Mouse (Mus musculus) forebrain, embryonic 11.5 days (tissue): ENCODE measurements around the gene Aym1. TPM values are rescaled to one million over a fixed set of nuclear protein-coding genes. Genes with fewer than 3 reads are reported as not detected.
A peak's percentile ranks its signal among the peaks of the same experiment; 100 is the strongest.
"Not testable (repeated sequence)": the region's sequence is repeated elsewhere in the genome, so short reads cannot be mapped to it uniquely, and the experiment has no call there.

Experiments used
- ATAC-seq: fragments of 200-750 bp; cut with Nextera tagmentation; replicated peaks from 2 replicates; pipeline ENCODE4 v1.8.0; 2017; ENCODE audit warnings: moderate TSS enrichment; ENCODE audit not compliant: low FRiP score
- DNase-seq: peaks from one replicate; pipeline ENCODE4 v3.0.0-alpha.2; 2017; ENCODE audit warnings: low spot score
- H3K27ac ChIP-seq: fragments of 300-500 bp; sonication (generic); 2 replicates; pipeline ENCODE4 v1.5.1; 2014; ENCODE audit warnings: low read depth, low read length
- H3K27me3 ChIP-seq: fragments of 300-500 bp; sonication (generic); 2 replicates; pipeline ENCODE4 v1.6.1; 2014; ENCODE audit warnings: mild to moderate bottlenecking, low read length, mixed read lengths; ENCODE audit not compliant: control insufficient read depth, insufficient read depth
- H3K36me3 ChIP-seq: fragments of 300-500 bp; sonication (generic); 2 replicates; pipeline ENCODE4 v1.6.1; 2014; ENCODE audit warnings: mild to moderate bottlenecking, low read length, moderate library complexity, mixed read lengths; ENCODE audit not compliant: control insufficient read depth, insufficient read depth
- H3K4me1 ChIP-seq: fragments of 300-500 bp; sonication (generic); replicated peaks from 2 replicates; pipeline ENCODE4 v1.6.1; 2014; ENCODE audit warnings: low read length, mixed read lengths; ENCODE audit not compliant: control insufficient read depth, insufficient read depth
- H3K4me2 ChIP-seq: fragments of 300-500 bp; sonication (generic); 2 replicates; pipeline ENCODE4 v1.6.1; 2014; ENCODE audit warnings: low read depth, mild to moderate bottlenecking, low read length, moderate library complexity, mixed read lengths; ENCODE audit not compliant: severe bottlenecking
- H3K4me3 ChIP-seq: fragments of 300-500 bp; sonication (generic); 2 replicates; pipeline ENCODE4 v1.5.1; 2014; ENCODE audit warnings: low read depth, low read length
- H3K9ac ChIP-seq: fragments of 300-500 bp; sonication (generic); 2 replicates; pipeline ENCODE4 v1.6.1; 2014; ENCODE audit warnings: low read length
- H3K9me3 ChIP-seq: fragments of 300-500 bp; sonication (generic); 2 replicates; pipeline ENCODE4 v1.6.1; 2016; ENCODE audit warnings: low read length, mixed read lengths; ENCODE audit not compliant: control insufficient read depth
- WGBS: fragments of 180-500 bp; shearing (Covaris S2); extraction: QIAGEN DNeasy Blood & Tissue Kit; methylation state at CpG from one replicate; pipeline ENCODE4 v1.1.7; 2014; 5-methylcytosine and 5-hydroxymethylcytosine counted together
- polyA plus RNA-seq: library from polyadenylated mRNA; unstranded; fragments of >200 nt; fragmentation: Nextera tagmentation; extraction: Ambion mirVana; gene quantifications from 2 replicates; pipeline ENCODE4 v1.2.1, GENCODE M21; 2014

Gene Aym1
- polyA plus RNA-seq, 1 experiment from 2014 or later: not detected

- 36% methylated on average over 12 of the region's 12 CpGs for WGBS
- Histone ChIP-seq H3K4me3 (no peak overlapping the region), H3K27me3 (peaks cover 35% of the 10 kb centered on the region), H3K36me3 (no peaks in the 10 kb centered on the region), H3K4me2 (no peak overlapping the region), H3K4me1 (peaks cover 3% of the 10 kb centered on the region; the same call in 1 of the 2 replicates), H3K9ac (no peak overlapping the region), H3K9me3 (peaks cover 4% of the 10 kb centered on the region; the same call in 1 of the 2 replicates), H3K27ac (no peak overlapping the region)
- ATAC-seq (no peak), DNase-seq (peak; percentile 77)
These were observed 24.9 kb upstream of the Aym1 start for GRCm38 (mm10) chr5:113332239-113332638.

- H3K4me3 ChIP-seq: no peak overlapping the region
- H3K27me3 ChIP-seq: peaks cover 35% of the 10 kb centered on the region
- H3K4me1 ChIP-seq: peaks cover 3% of the 10 kb centered on the region; the same call in 1 of the 2 replicates
- no peak overlapping the region for H3K4me2 ChIP-seq
- DNase-seq (no peak), ATAC-seq (no peak)
- 64% methylated on average over 4 of the region's 4 CpGs for WGBS
- H3K27ac ChIP-seq: no peak overlapping the region
- peaks cover 4% of the 10 kb centered on the region; the same call in 1 of the 2 replicates for H3K9me3 ChIP-seq
- H3K36me3 ChIP-seq: no peaks in the 10 kb centered on the region
- H3K9ac ChIP-seq: no peak overlapping the region
These were observed 24.2 kb upstream of the Aym1 start for GRCm38 (mm10) chr5:113332899-113333298.

DNA sequence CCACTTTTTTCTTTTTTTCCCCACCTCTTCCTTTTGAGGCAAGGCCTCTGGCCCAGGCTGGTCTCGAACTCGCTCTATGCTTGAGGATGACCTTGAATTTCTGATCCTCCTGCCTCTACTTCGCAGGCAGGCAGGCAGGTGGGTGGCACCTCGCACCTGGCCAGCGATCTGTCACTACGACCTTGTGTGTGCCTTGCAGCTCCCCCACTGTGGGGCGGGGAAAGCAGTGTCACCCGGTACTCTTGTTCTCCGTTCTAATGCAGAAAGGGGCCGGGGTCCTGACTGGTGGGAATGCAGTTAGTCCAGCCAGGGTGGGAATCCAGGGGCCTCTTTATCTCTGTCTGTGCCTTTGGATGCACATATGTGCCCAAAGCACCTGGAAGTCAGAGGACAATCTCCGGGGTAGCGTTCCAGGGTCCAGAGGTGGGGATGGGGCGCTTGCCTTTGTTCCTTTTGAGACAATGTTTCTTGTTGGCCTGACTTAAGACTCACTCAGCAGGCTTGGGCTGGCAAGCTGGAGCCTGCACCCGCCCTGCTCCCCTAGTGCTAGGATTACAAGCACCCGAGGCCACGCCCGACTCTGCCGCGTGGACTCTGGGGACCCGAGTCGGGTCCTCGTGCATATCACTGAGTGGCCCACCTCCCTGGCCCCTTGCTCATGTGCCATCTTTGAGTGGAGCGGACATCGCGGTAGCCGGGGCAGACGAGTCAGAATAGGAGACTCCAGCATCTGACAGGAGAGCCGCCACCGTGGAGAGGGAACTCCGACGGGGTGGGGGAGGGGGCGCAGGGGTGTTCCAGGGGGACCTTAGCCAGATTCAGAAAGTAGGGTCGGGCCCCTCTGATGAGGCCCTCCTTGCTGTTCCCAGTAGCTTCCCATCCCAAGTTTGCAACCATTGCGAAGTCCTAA is 22.2 kb upstream of the Aym1 start:
- no peak for DNase-seq
- peaks cover 35% of the 10 kb centered on the region for H3K27me3 ChIP-seq

DNA sequence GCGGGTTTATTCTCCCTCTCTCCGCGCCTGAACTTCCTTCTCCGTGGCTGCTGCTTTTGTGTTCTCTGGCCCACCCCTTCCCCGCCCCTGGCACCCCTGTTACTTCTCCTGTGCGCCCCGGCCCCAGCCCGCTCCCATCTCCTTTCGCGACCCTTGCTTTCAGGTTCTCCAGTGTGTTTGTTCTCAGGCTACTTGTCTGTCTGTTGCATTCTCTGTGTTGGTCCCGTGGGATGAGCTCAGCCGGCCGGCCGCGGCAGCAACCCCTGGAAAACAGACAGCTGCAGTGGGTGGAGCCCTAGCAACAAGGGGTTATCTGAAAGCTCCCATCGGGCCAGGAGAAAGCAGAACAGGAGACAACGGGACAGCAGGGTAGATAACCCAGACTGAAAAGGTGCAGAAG is 21.4 kb upstream of the Aym1 start:
- H3K27me3 ChIP-seq: peaks cover 35% of the 10 kb centered on the region
- no peak for DNase-seq
- peaks cover 3% of the 10 kb centered on the region; the same call in 1 of the 2 replicates for H3K4me1 ChIP-seq
- ATAC-seq: no peak
- no peak overlapping the region for H3K27ac ChIP-seq
- no peak overlapping the region for H3K9ac ChIP-seq
- H3K4me3 ChIP-seq: peak overlapping the region; percentile 27
- no peaks in the 10 kb centered on the region for H3K36me3 ChIP-seq
- peak overlapping the region; percentile 45 for H3K4me2 ChIP-seq
- H3K9me3 ChIP-seq: no peaks in the 10 kb centered on the region; the same call in 1 of the 2 replicates
- 2% methylated on average over 17 of the region's 17 CpGs for WGBS

More for the DNA sequence above, 22.2 kb upstream of the Aym1 start:
- ATAC-seq: no peak
- Histone ChIP-seq H3K27ac (no peak overlapping the region), H3K4me2 (peak overlapping the region; percentile 45; the same call in 1 of the 2 replicates), H3K4me3 (peak overlapping the region; percentile 27), H3K9me3 (no peaks in the 10 kb centered on the region; the same call in 1 of the 2 replicates), H3K4me1 (peaks cover 3% of the 10 kb centered on the region; the same call in 1 of the 2 replicates), H3K36me3 (no peaks in the 10 kb centered on the region), H3K9ac (no peak overlapping the region)
- 6% methylated on average over 34 of the region's 34 CpGs for WGBS

- Histone ChIP-seq H3K4me3 (no peak overlapping the region), H3K4me1 (peaks cover 3% of the 10 kb centered on the region; the same call in 1 of the 2 replicates), H3K9ac (no peak overlapping the region), H3K27ac (no peak overlapping the region), H3K27me3 (peaks cover 35% of the 10 kb centered on the region), H3K4me2 (peak overlapping the region; percentile 45; the same call in 1 of the 2 replicates), H3K36me3 (no peaks in the 10 kb centered on the region), H3K9me3 (no peaks in the 10 kb centered on the region; the same call in 1 of the 2 replicates)
- no peak for DNase-seq
- ATAC-seq: no peak
- WGBS: 20% methylated on average over 9 of the region's 9 CpGs
These were observed 20.8 kb upstream of the Aym1 start for GRCm38 (mm10) chr5:113336281-113336680.

GRCm38 (mm10) chr5:113344635-113345386 is 12.3 kb upstream of the Aym1 start:
- H3K4me1 ChIP-seq: peaks cover 4% of the 10 kb centered on the region; the same call in 1 of the 2 replicates
- H3K4me3 ChIP-seq: no peak overlapping the region
- H3K27me3 ChIP-seq: peaks cover 28% of the 10 kb centered on the region

GRCm38 (mm10) chr5:113345781-113346180 is 11.3 kb upstream of the Aym1 start:
- H3K27ac ChIP-seq: no peak overlapping the region
- 3% methylated on average over 11 of the region's 11 CpGs for WGBS
- H3K27me3 ChIP-seq: peaks cover 28% of the 10 kb centered on the region
- no peak overlapping the region for H3K4me3 ChIP-seq
- ATAC-seq (no peak), DNase-seq (no peak)
- no peak overlapping the region for H3K9ac ChIP-seq
- H3K9me3 ChIP-seq: no peaks in the 10 kb centered on the region
- H3K4me2 ChIP-seq: peak overlapping the region; percentile 9; the same call in 1 of the 2 replicates
- peaks cover 6% of the 10 kb centered on the region; the same call in 1 of the 2 replicates for H3K4me1 ChIP-seq
- no peaks in the 10 kb centered on the region for H3K36me3 ChIP-seq

More at GRCm38 (mm10) chr5:113344635-113345386, 12.3 kb upstream of the Aym1 start:
- H3K4me2 ChIP-seq: no peak overlapping the region
- WGBS: 32% methylated on average over 16 of the region's 16 CpGs
- H3K36me3 ChIP-seq: no peaks in the 10 kb centered on the region
- no peak overlapping the region for H3K27ac ChIP-seq
- H3K9me3 ChIP-seq: no peaks in the 10 kb centered on the region
- DNase-seq (no peak), ATAC-seq (no peak)
- no peak overlapping the region for H3K9ac ChIP-seq

GRCm38 (mm10) chr5:113346651-113347050 is 10.4 kb upstream of the Aym1 start:
- not testable (repeated sequence) for DNase-seq, H3K9me3 ChIP-seq, H3K9ac ChIP-seq, H3K4me2 ChIP-seq, H3K27ac ChIP-seq, H3K4me1 ChIP-seq, ATAC-seq, H3K36me3 ChIP-seq, H3K4me3 ChIP-seq
- peaks cover 28% of the 10 kb centered on the region for H3K27me3 ChIP-seq
- 54% methylated on average over 6 of the region's 6 CpGs for WGBS
